Mouse (Mus musculus): ENCODE data around the gene Elmo1. TPM values are rescaled to one million over a fixed set of nuclear protein-coding genes. Genes with fewer than 3 reads are reported as not detected.

Gene Elmo1
- polyA plus RNA-seq, 1 experiment, result not detected

- Histone ChIP-seq H3K79me2 (ENCODE audit: control insufficient read depth, insufficient read depth) (no peaks in the 10 kb centered on the region), H3K79me3 (ENCODE audit: low read depth) (no peaks in the 10 kb centered on the region), H3ac (ENCODE audit: control insufficient read depth, insufficient read length, low read depth) (no peak overlapping the region), H3K27me3 (ENCODE audit: control insufficient read depth, insufficient read depth, insufficient read length) (no peaks in the 10 kb centered on the region), H3K36me3 (ENCODE audit: control insufficient read depth, insufficient read depth) (no peaks in the 10 kb centered on the region), H3K4me3 (ENCODE audit: insufficient read depth, poor library complexity, severe bottlenecking) (no peak overlapping the region)
- no peak for TF ChIP-seq MAX (IDR thresholded peaks at IDR 0.05)
- no peak for TF ChIP-seq FOSL1 (IDR thresholded peaks at IDR 0.05; ENCODE audit: insufficient read depth, low read length, poor library complexity, severe bottlenecking)
- TF ChIP-seq MYOD1 (IDR thresholded peaks at IDR 0.05; ENCODE audit: control insufficient read depth, insufficient read length, low read depth), result no peak
- TF ChIP-seq CTCF (IDR thresholded peaks at IDR 0.05; ENCODE audit: control insufficient read depth, insufficient read depth, insufficient read length), result no peak
- TF ChIP-seq MYOG (IDR thresholded peaks at IDR 0.05; ENCODE audit: control insufficient read depth, extremely low read depth, insufficient read length), result no peak
- TF ChIP-seq CEBPB (IDR thresholded peaks at IDR 0.05; ENCODE audit: low read depth), result no peak
- no peak for TF ChIP-seq USF1 (IDR thresholded peaks at IDR 0.05; ENCODE audit: low read depth)
These were observed 35.4 kb downstream of the Elmo1 start for GRCm38 (mm10) chr13:20125845-20126244.

DNA sequence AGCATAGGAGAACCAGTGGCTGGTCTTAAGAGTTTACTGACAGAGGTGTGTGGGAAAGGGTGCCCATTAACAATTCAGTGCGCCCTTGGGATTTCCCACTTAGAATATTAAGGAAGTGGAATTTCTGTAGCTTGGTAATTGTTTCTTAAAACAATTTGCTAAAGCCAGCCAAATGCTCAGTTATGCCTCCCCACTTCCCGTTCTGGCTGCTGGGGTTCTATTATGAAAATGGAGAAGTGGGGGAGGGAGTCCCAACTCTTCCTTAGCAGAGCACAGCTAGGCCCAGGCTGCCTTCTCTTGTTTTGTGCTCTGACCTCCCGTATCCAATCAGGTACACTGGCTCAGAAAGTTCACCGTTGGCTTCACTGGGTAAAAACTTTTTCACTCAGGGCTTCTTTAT, 37.2 kb downstream of the Elmo1 start:
- Histone ChIP-seq H3K27me3 (ENCODE audit: control insufficient read depth, insufficient read depth, insufficient read length) (no peaks in the 10 kb centered on the region), H3ac (ENCODE audit: control insufficient read depth, insufficient read length, low read depth) (no peak overlapping the region), H3K36me3 (ENCODE audit: control insufficient read depth, insufficient read depth) (no peaks in the 10 kb centered on the region), H3K79me2 (ENCODE audit: control insufficient read depth, insufficient read depth) (no peaks in the 10 kb centered on the region), H3K79me3 (ENCODE audit: low read depth) (no peaks in the 10 kb centered on the region), H3K4me3 (ENCODE audit: insufficient read depth, poor library complexity, severe bottlenecking) (no peak overlapping the region)
- TF ChIP-seq MYOD1 (IDR thresholded peaks at IDR 0.05; ENCODE audit: control insufficient read depth, insufficient read length, low read depth) (no peak), FOSL1 (IDR thresholded peaks at IDR 0.05; ENCODE audit: insufficient read depth, low read length, poor library complexity, severe bottlenecking) (no peak), MYOG (IDR thresholded peaks at IDR 0.05; ENCODE audit: control insufficient read depth, extremely low read depth, insufficient read length) (no peak), CTCF (IDR thresholded peaks at IDR 0.05; ENCODE audit: control insufficient read depth, insufficient read depth, insufficient read length) (no peak), CEBPB (IDR thresholded peaks at IDR 0.05; ENCODE audit: low read depth) (no peak), MAX (IDR thresholded peaks at IDR 0.05) (no peak), USF1 (IDR thresholded peaks at IDR 0.05; ENCODE audit: low read depth) (no peak)

GRCm38 (mm10) chr13:20128097-20128496, 37.7 kb downstream of the Elmo1 start:
- no peak for TF ChIP-seq MYOD1 (IDR thresholded peaks at IDR 0.05; ENCODE audit: control insufficient read depth, insufficient read length, low read depth)
- TF ChIP-seq FOSL1 (IDR thresholded peaks at IDR 0.05; ENCODE audit: insufficient read depth, low read length, poor library complexity, severe bottlenecking), result no peak
- TF ChIP-seq CTCF (IDR thresholded peaks at IDR 0.05; ENCODE audit: control insufficient read depth, insufficient read depth, insufficient read length), result no peak
- TF ChIP-seq MAX (IDR thresholded peaks at IDR 0.05), result no peak
- TF ChIP-seq MYOG (IDR thresholded peaks at IDR 0.05; ENCODE audit: control insufficient read depth, extremely low read depth, insufficient read length), result no peak
- no peak for TF ChIP-seq CEBPB (IDR thresholded peaks at IDR 0.05; ENCODE audit: low read depth)
- TF ChIP-seq USF1 (IDR thresholded peaks at IDR 0.05; ENCODE audit: low read depth), result no peak
- no peaks in the 10 kb centered on the region for H3K36me3 ChIP-seq (ENCODE audit: control insufficient read depth, insufficient read depth)
- no peaks in the 10 kb centered on the region for H3K79me3 ChIP-seq (ENCODE audit: low read depth)
- no peaks in the 10 kb centered on the region for H3K27me3 ChIP-seq (ENCODE audit: control insufficient read depth, insufficient read depth, insufficient read length)
- H3ac ChIP-seq (ENCODE audit: control insufficient read depth, insufficient read length, low read depth), result no peak overlapping the region
- H3K79me2 ChIP-seq (ENCODE audit: control insufficient read depth, insufficient read depth), result no peaks in the 10 kb centered on the region
- no peak overlapping the region for H3K4me3 ChIP-seq (ENCODE audit: insufficient read depth, poor library complexity, severe bottlenecking)

DNA sequence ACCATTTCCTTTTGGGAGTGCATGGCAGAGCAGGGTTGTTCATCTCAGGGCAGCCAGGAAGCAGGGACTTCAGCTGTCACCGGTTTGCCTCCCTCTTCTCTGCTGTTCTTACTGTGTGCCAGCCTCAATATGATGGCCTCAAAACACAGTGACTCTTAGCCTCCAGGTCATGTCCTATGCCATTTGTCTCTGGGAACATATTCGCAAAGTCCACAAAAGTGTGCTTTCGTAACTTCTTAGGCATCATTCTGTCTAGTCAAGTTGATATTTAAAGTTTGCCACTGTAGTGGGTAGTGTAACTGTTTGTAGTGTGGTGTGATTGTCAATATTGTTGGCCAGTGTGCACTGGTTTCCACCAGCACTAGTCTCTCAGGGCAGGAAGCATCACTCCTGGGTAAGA, 40.3 kb downstream of the Elmo1 start:
- H3ac ChIP-seq (ENCODE audit: control insufficient read depth, insufficient read length, low read depth), result no peak overlapping the region
- TF ChIP-seq FOSL1 (IDR thresholded peaks at IDR 0.05; ENCODE audit: insufficient read depth, low read length, poor library complexity, severe bottlenecking) (no peak), USF1 (IDR thresholded peaks at IDR 0.05; ENCODE audit: low read depth) (no peak), MYOD1 (IDR thresholded peaks at IDR 0.05; ENCODE audit: control insufficient read depth, insufficient read length, low read depth) (no peak), CTCF (IDR thresholded peaks at IDR 0.05; ENCODE audit: control insufficient read depth, insufficient read depth, insufficient read length) (no peak), CEBPB (IDR thresholded peaks at IDR 0.05; ENCODE audit: low read depth) (no peak), MAX (IDR thresholded peaks at IDR 0.05) (no peak), MYOG (IDR thresholded peaks at IDR 0.05; ENCODE audit: control insufficient read depth, extremely low read depth, insufficient read length) (no peak)

GRCm38 (mm10) chr13:20131322-20131997, 41.1 kb downstream of the Elmo1 start:
- H3K4me3 ChIP-seq (ENCODE audit: insufficient read depth, poor library complexity, severe bottlenecking), result no peak overlapping the region
- H3K79me3 ChIP-seq (ENCODE audit: low read depth), result no peaks in the 10 kb centered on the region
- TF ChIP-seq MYOD1 (IDR thresholded peaks at IDR 0.05; ENCODE audit: control insufficient read depth, insufficient read length, low read depth) (no peak), MYOG (IDR thresholded peaks at IDR 0.05; ENCODE audit: control insufficient read depth, extremely low read depth, insufficient read length) (no peak), CEBPB (IDR thresholded peaks at IDR 0.05; ENCODE audit: low read depth) (no peak), CTCF (IDR thresholded peaks at IDR 0.05; ENCODE audit: control insufficient read depth, insufficient read depth, insufficient read length) (no peak), FOSL1 (IDR thresholded peaks at IDR 0.05; ENCODE audit: insufficient read depth, low read length, poor library complexity, severe bottlenecking) (no peak), MAX (IDR thresholded peaks at IDR 0.05) (no peak), USF1 (IDR thresholded peaks at IDR 0.05; ENCODE audit: low read depth) (no peak)
- H3K27me3 ChIP-seq (ENCODE audit: control insufficient read depth, insufficient read depth, insufficient read length), result no peaks in the 10 kb centered on the region
- H3K36me3 ChIP-seq (ENCODE audit: control insufficient read depth, insufficient read depth), result no peaks in the 10 kb centered on the region
- H3K79me2 ChIP-seq (ENCODE audit: control insufficient read depth, insufficient read depth), result no peaks in the 10 kb centered on the region
- H3ac ChIP-seq (ENCODE audit: control insufficient read depth, insufficient read length, low read depth), result no peak overlapping the region

More for the DNA sequence above, 40.3 kb downstream of the Elmo1 start:
- H3K27me3 ChIP-seq (ENCODE audit: control insufficient read depth, insufficient read depth, insufficient read length), result no peaks in the 10 kb centered on the region
- H3K79me2 ChIP-seq (ENCODE audit: control insufficient read depth, insufficient read depth), result no peaks in the 10 kb centered on the region
- H3K4me3 ChIP-seq (ENCODE audit: insufficient read depth, poor library complexity, severe bottlenecking), result no peak overlapping the region
- H3K36me3 ChIP-seq (ENCODE audit: control insufficient read depth, insufficient read depth), result no peaks in the 10 kb centered on the region
- no peaks in the 10 kb centered on the region for H3K79me3 ChIP-seq (ENCODE audit: low read depth)

All from C2C12 (cell line).